Mouse (Mus musculus) liver, embryonic 16.5 days (tissue): ENCODE results near the gene Efcab11. TPM values are rescaled to one million over a fixed set of nuclear protein-coding genes. Genes with fewer than 3 reads are reported as not detected.

Experiments
- ATAC-seq: fragments of 200-750 bp; cut with Nextera tagmentation; 2 replicates; pipeline ENCODE4 v1.8.0; 2017; ENCODE audit warnings: low read depth, mild to moderate bottlenecking, moderate number of reproducible peaks, moderate library complexity
- H3K27ac ChIP-seq: fragments of 300-500 bp; sonication (generic); 2 replicates; pipeline ENCODE4 v1.5.1; 2014; ENCODE audit warnings: mild to moderate bottlenecking, low read length
- H3K27me3 ChIP-seq: fragments of 300-500 bp; sonication (generic); 2 replicates; pipeline ENCODE4 v1.6.1; 2014; ENCODE audit warnings: low read depth, low read length, mixed read lengths; ENCODE audit not compliant: control insufficient read depth, insufficient read depth
- H3K36me3 ChIP-seq: fragments of 300-500 bp; sonication (generic); 2 replicates; pipeline ENCODE4 v1.6.1; 2014; ENCODE audit warnings: mild to moderate bottlenecking; ENCODE audit not compliant: control insufficient read depth, insufficient read depth
- H3K4me1 ChIP-seq: fragments of 300-500 bp; sonication (generic); 2 replicates; pipeline ENCODE4 v1.6.1; 2014; ENCODE audit warnings: low read depth, low read length, mixed read lengths; ENCODE audit not compliant: control insufficient read depth
- H3K4me2 ChIP-seq: fragments of 300-500 bp; sonication (generic); 2 replicates; pipeline ENCODE4 v1.6.1; 2014; ENCODE audit warnings: low read depth, low read length, mixed read lengths
- H3K4me3 ChIP-seq: fragments of 300-500 bp; sonication (generic); 2 replicates; pipeline ENCODE4 v1.5.1; 2014; ENCODE audit warnings: low read depth, mild to moderate bottlenecking, low read length
- H3K9ac ChIP-seq: fragments of 300-500 bp; sonication (generic); 2 replicates; pipeline ENCODE4 v1.6.1; 2014; ENCODE audit warnings: low read depth, low read length
- H3K9me3 ChIP-seq: fragments of 300-500 bp; sonication (generic); replicated peaks from 2 replicates; pipeline ENCODE4 v1.6.1; 2016; ENCODE audit warnings: low read length; ENCODE audit not compliant: control insufficient read depth
- WGBS: fragments of 180-500 bp; shearing (Covaris S2); extraction: QIAGEN DNeasy Blood & Tissue Kit; methylation state at CpG from one replicate; pipeline ENCODE4 v1.1.7; 2014; ENCODE audit not compliant: insufficient replicate concordance; 5-methylcytosine and 5-hydroxymethylcytosine counted together
- polyA plus RNA-seq: library from polyadenylated mRNA; unstranded; fragments of >200 nt; fragmentation: Nextera tagmentation; extraction: Ambion mirVana; gene quantifications from 2 replicates; pipeline ENCODE4 v1.2.1, GENCODE M21; 2015

The Efcab11 gene
- polyA plus RNA-seq, 1 experiment from 2014 or later = 5.0 TPM

DNA sequence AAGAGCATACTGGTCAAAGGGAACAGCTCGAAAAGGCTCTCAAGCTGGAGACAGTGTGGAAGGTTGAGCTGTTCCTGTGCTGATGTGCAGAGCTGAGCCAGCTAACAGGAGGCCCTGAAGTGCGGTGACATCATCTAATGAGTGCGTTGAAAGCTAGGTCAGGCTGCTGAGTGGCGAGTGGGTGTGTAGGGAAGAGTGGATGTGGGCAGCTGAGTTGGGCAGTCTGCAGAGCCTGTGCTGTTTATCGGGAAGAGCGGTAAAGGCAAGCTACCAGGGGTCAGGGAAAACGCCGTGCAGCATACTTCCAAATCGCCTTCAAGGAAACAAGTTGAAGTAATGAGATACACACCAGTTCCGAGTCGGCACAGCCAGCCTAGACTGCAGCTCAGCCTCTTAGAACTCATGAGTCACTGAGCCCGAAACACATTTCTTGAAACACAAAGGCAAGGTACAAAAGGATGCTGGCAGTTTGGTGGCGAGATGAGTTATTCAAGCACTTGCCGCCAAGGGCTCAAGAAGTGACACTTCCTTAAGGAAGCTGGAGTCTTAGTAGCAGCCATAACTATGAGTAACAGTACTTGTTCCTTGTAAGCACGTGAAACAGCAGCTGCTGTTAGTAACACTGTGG is 33.7 kb upstream of the Efcab11 start:
- Histone ChIP-seq H3K27me3 (no peaks in the 10 kb centered on the region), H3K4me3 (no peak overlapping the region), H3K4me1 (no peaks in the 10 kb centered on the region), H3K27ac (no peak overlapping the region), H3K9ac (no peak overlapping the region), H3K9me3 (no peaks in the 10 kb centered on the region), H3K4me2 (no peak overlapping the region), H3K36me3 (peaks cover 6% of the 10 kb centered on the region; the same call in 1 of the 2 replicates)
- WGBS = 79% methylated on average over 15 of the region's 15 CpGs
- ATAC-seq = no peak

DNA sequence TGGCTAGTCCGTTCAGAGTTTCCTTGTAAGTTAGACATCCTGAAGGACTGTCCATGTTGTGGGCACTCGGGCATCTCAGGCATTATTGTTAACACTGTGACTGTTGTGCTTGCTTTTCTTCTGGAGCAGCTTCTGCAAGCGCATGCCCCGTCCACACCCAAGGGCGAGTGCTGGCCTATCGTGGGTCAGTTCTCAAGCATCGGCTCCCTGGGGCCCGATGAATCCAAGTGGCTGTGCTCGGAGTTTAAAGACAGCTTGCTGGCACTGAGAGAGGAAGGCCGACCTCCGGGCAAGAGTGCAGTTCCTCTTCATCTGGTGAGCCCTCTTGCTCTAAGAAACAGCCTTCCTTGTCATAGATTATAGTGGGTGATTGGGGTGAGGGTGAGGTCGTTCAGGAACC is 27.2 kb upstream of the Efcab11 start:
- Histone ChIP-seq H3K4me2 (no peak overlapping the region), H3K36me3 (peaks cover 6% of the 10 kb centered on the region; the same call in 1 of the 2 replicates), H3K27me3 (no peaks in the 10 kb centered on the region), H3K4me1 (no peaks in the 10 kb centered on the region), H3K9me3 (no peaks in the 10 kb centered on the region), H3K27ac (no peak overlapping the region), H3K4me3 (no peak overlapping the region), H3K9ac (no peak overlapping the region)
- 73% methylated on average over 12 of the region's 12 CpGs for WGBS
- ATAC-seq = no peak

- H3K4me1 ChIP-seq = no peaks in the 10 kb centered on the region
- no peaks in the 10 kb centered on the region for H3K36me3 ChIP-seq
- WGBS = 83% methylated on average over 5 of the region's 5 CpGs
- H3K9me3 ChIP-seq = no peaks in the 10 kb centered on the region
- no peak overlapping the region for H3K27ac ChIP-seq
- H3K4me3 ChIP-seq = no peak overlapping the region
- H3K9ac ChIP-seq = no peak overlapping the region
- no peak overlapping the region for H3K4me2 ChIP-seq
- no peak for ATAC-seq
- no peaks in the 10 kb centered on the region for H3K27me3 ChIP-seq
These were observed 20.3 kb upstream of the Efcab11 start for GRCm38 (mm10) chr12:99904537-99904936.

- Histone ChIP-seq H3K27ac (no peak overlapping the region), H3K36me3 (no peaks in the 10 kb centered on the region), H3K4me3 (no peak overlapping the region), H3K27me3 (no peaks in the 10 kb centered on the region), H3K4me1 (no peaks in the 10 kb centered on the region), H3K9ac (no peak overlapping the region), H3K9me3 (no peaks in the 10 kb centered on the region), H3K4me2 (no peak overlapping the region)
- ATAC-seq = no peak
- 59% methylated on average over 4 of the region's 4 CpGs for WGBS
These were observed 18.7 kb upstream of the Efcab11 start for GRCm38 (mm10) chr12:99902867-99903370.

- Histone ChIP-seq H3K4me2 (no peak overlapping the region), H3K36me3 (no peaks in the 10 kb centered on the region), H3K4me1 (no peaks in the 10 kb centered on the region), H3K27me3 (no peaks in the 10 kb centered on the region), H3K27ac (no peak overlapping the region), H3K9ac (no peak overlapping the region), H3K9me3 (no peaks in the 10 kb centered on the region), H3K4me3 (no peak overlapping the region)
- ATAC-seq = no peak
- WGBS = 62% methylated on average over 8 of the region's 8 CpGs
These were observed 18.0 kb upstream of the Efcab11 start for GRCm38 (mm10) chr12:99901973-99902866.

DNA sequence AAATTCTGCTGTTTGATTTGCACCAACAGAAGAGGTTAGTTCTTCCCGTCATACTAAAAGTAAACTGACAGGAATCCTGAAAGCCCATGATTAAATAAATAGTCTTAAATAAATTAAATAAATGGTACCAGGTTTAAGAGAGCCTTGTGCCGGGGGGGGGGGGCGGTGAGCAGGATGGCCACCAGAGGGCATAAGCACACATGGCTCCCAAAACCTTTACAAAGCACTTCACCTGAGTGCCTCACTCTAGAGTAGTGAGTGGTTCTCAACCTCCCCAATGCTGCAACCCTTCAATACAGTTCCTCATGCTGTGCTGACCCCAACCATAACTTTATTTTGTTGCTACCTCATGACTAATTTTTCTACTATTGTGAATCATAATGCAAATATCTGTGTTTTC is 15.8 kb upstream of the Efcab11 start:
- Histone ChIP-seq H3K4me3 (no peak overlapping the region), H3K4me1 (no peaks in the 10 kb centered on the region), H3K9me3 (no peaks in the 10 kb centered on the region), H3K27ac (no peak overlapping the region), H3K9ac (no peak overlapping the region), H3K36me3 (no peaks in the 10 kb centered on the region), H3K27me3 (no peaks in the 10 kb centered on the region), H3K4me2 (no peak overlapping the region)
- WGBS = 54% methylated on average over 2 of the region's 3 CpGs
- ATAC-seq = no peak

DNA sequence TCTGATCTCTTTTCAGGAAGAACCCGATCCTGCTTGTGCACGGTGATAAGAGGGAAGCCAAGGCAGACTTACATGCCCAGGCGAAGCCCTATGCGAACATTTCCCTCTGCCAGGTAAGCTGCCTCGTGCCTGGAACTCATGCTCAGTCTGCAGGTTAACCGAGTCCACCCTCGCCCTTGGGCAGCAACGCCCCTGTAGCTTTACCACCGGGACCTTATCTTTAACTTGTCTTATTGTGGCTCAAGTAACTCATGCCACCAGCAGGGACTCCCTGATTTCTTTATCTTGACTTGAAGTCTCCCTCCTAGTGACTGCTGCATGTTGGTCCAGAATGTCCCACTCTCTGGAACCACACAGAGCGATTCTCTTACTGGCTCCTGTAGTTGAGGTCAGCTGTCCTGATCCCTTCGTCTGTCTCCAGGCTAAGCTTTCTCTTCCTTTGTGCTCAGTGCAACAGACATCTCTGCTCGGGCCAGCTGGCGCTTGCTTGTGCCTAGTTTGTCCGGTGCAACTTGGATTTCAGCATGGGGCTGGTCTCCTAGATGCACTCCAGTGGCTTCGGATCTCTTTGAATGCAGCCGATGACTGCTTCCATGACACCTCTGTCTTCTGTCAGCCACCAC is 14.1 kb upstream of the Efcab11 start:
- Histone ChIP-seq H3K9ac (no peak overlapping the region), H3K27ac (no peak overlapping the region), H3K4me1 (no peaks in the 10 kb centered on the region), H3K27me3 (no peaks in the 10 kb centered on the region), H3K4me3 (no peak overlapping the region), H3K9me3 (no peaks in the 10 kb centered on the region), H3K4me2 (no peak overlapping the region), H3K36me3 (no peaks in the 10 kb centered on the region)
- ATAC-seq = no peak
- whole genome bisulfite sequencing = 65% methylated on average over 16 of the region's 16 CpGs

GRCm38 (mm10) chr12:99897846-99898245 is 13.6 kb upstream of the Efcab11 start:
- Histone ChIP-seq H3K27ac (no peak overlapping the region), H3K9ac (no peak overlapping the region), H3K4me2 (no peak overlapping the region), H3K27me3 (no peaks in the 10 kb centered on the region), H3K36me3 (no peaks in the 10 kb centered on the region), H3K9me3 (no peaks in the 10 kb centered on the region), H3K4me1 (no peaks in the 10 kb centered on the region), H3K4me3 (no peak overlapping the region)
- 75% methylated on average over 4 of the region's 4 CpGs for WGBS
- ATAC-seq = no peak
